Mouse (Mus musculus) spleen, postnatal 14 days (tissue): ENCODE measurements around the gene Kctd14.
"Not testable (repeated sequence)": the region's sequence is repeated elsewhere in the genome, so short reads cannot be mapped to it uniquely, and the experiment has no call there.

Experiments
- DNase-seq, 2 experiments: peaks; one replicate each; pipeline ENCODE4 v3.0.0; 2021 to 2022; ENCODE audit warnings: low spot score in 2 of 2

Gene Kctd14

DNA sequence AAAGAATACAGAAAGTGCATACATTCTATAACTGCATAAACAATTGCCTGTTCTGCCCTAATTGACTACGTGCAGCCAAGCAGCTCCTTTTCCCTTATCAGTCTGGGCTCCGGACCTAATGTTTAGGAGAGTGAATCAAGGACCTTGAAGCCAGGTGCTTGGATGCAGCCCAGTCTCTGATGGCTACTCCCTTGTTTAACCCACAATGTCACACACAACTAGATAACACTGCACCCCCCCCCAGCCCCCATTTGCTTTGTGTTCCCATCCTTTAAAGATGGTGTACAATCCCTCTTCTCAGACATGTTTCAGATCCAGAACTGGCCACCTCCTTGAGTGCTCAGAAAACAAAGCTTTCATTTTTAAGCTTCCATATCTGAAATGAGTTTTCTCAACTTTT lies at the start of gene Kctd14:
Gene Kctd14, plus strand, starts transcription at position 301 of the 400 bp plus-strand sequence.
- DNase-seq, result not testable (repeated sequence)

DNA sequence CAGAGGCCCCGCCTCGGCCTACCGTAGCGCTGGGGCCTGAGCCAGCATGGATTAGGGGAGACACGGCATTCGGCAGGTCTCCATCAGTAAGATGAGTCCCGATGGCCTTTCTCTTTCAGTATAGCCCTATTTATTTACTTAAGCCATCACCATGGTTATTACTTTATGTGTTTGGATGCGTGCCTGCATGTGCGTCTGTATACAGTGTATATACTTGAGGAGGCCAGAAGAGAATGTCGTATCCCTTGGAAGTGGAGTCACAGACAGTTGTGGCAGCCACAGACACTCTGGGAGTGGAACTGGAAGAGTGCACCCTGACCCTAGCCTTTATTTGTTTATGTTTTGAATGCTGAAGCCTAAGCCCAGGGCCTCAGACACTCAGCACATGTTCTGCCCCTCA lies 44.0 kb upstream of the Kctd14 start:
- no peak for DNase-seq

DNA sequence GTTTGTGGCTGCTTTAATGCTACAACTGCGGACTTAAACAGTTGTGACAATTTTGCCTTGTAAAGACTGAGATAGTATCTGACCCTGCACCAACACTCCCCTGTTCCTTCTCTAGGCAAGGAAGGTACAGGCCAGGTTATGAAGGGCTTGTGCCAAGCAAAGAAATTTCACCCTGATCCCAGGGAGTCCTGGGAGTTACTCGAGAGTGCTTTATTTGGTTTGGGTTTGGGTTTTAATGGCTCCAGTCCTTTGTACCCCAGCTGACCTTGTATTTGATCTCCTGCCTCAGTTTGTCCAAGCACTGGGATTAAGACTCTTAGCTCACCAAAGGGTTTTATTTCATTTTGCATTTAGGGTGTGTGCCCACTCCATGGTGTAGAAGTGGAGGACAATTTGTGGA lies 40.0 kb upstream of the Kctd14 start:
- DNase-seq, result no peak

DNA sequence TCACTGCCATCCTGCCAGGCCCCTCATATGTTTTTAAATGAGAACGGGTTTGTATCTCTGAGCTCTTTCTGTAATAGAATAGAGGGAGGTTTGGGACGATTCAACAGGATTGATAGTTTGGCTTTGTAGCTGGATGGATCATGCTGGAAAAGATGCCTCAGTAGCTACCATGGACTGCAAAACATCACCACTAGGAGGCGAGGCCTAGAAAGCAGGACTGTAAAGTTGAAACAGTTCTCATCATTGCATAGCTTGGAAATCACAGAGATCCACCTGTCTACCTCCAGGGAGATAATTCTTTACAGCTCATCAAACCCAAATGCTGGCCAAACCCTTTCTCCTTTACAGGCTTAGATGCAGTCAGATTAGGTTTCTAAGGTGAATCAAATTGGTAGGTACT lies 39.5 kb upstream of the Kctd14 start:
- no peak for DNase-seq

DNA sequence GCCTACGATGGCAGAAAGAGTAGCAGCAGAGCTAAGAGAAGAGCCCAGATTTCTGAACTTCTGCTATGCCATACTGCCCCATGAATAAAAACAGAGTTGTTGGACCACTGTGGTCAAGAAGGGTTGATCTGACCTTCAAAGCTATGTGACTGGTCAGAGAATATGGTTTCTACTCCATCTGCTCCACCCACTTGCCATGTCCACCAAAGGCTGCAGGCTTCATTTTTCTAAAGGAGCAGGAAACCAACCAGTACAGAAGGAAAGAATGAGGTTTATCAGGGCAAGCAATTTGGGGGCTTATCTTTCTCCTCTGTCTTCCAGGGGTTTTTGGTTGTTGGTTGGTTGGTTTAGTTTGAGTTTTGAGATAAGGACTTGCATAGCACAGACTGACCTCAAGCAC lies 37.1 kb upstream of the Kctd14 start:
- DNase-seq, result no peak

DNA sequence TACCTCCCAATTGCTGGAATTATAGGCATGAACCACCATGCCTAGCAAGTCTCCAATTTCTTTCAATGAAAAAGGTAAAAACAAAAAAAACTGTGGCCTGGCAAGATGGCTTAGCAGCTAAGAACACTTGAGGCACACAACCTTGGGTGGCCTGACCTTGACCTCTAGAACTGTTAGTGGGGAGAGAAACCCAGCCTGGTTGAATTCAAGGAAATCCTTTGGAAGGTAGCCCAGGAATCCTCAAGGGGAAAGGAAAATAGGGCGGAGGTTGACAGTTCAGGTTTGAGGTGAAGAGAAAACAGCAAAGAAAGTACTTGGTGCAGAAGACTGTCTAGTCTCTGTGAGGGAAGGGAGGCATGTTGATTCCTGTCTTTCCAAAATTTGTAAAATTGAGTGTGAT lies 36.7 kb upstream of the Kctd14 start:
- no peak for DNase-seq

DNA sequence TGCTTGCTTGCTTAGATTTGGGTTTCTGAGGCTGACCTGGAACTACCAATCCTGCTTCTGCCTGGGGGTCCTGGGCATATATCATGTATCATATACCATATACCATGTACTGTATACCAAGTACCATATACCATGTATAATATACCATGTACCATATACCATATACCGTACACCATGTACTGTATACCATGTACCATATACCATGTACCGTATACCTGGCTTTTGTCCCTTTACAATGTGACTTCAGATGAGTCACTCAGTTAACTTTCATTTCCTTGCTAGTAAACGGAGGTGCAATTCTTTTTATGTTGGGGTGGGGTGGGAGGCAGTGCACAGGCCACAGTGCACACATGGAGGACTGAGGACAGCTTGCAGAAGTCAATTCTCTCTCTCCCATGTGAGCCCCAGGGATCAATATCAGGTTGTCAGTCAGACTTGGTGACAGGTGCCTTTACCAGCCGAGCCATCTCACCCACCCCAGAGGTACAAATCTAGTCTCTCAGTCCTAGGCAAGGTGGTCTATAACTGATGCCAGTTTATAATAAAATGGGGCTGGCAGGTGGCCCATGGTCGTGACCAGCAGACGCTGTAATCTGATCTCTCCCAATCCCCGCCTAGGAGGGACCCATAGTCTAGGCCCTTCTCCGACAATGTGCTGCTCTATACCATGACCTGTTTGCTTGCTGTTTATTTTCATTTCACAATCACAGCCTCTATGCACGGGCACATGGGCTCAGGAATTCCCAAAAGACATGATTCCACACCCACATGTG lies 36.0 kb upstream of the Kctd14 start:
- DNase-seq, result no peak

DNA sequence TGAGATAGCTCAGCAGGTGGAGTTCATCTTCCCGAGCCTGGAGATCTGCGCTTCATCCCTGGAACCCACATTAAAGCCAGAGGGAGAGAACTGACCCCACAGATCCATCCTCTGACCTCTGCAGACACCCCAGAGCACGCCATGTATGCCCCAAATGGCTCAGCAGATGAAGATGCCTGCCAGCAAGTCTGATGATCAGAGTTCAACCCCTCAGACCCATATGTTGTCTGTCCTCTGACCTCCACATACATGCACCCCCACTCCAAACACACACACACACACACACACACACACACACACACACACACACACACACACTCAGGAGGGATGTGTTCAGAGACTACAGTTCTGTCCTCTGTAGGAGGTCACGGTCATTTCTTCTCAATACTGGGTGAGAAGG lies 34.6 kb upstream of the Kctd14 start:
- DNase-seq, result no peak

DNA sequence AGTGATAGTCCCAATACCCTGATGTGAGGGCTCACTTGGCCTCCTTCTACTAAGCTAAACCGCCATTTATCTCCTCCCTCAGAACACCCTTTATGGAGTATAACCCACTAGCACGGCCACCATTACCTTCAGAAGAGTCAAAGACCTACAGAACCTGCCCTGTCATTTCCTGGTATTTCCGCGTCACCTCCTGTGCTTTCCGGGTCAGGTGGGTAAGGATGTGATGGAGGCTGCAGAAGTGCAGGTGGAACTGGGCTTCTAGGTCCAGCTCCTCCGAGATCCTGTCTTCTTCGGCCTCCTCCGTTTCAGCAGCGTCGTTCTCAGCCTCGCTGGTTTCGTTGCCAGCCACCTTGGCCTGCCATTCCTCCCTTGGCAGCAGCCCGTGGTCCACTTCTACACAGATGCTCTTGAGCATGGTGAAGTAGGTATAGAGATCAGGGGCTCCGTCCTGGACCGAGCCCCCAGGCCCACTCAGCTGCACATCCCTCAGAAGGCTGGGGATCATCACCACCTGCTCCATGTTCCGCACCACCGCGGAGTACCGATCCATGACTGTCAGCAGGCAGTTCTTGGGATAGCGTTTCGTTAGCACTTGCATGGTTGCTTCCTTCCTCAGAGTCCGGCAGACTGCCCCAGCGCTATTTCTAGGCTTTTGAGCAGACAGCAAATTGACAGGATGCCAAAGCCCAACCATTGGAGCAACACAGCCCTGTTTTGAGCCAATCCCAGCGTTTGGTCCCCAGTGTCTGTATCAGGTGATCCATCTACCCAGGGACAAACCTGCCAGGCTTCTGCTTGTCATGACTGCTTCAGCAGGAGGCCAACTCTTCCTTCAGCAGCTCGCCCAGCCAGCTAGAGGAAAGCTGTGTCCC lies 34.0 kb upstream of the Kctd14 start, which contains the start of gene Thrsp:
Gene Thrsp, minus strand, starts transcription at position 825 of the 872 bp plus-strand sequence.
- no peak for DNase-seq

DNA sequence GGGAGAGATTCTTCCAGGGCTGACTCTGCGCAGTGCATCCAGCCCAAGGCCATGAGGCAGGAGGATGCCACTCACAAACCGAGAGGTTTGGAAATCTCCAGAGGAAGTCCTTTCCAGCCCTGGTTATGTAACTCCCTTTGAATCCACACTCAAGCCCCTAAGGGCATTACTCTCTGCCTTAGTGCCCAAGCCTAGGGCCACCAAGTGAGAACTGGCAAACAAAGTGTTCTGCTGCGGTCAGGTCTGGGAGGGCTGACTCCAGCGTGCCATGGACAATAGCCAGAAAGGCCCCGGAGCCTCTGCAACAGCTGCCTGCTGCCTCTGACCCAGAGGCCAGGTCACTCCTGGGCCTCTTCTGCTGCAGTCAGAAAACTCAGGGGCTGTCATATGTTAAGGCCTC lies 32.4 kb upstream of the Kctd14 start:
- no peak for DNase-seq

DNA sequence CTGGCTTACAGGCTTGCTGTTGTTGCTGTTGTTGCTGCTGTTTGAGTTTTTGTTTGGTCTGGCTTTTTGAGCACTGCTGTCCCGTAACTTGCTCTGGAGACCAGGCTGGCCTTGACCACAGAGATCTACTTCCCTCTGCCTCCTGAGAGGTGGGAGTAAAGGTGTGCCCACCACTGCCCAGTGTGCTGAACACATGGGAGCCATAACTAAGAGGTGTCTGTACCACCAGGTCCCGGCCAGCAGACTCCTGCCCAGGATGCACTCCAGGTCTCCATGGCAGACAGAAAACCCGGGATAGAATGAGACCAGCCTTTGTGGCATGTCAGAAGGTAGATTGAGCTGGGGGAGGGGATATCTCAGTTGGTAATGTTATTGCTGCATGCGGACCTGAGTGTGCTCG lies 32.0 kb upstream of the Kctd14 start:
- DNase-seq, result no peak

DNA sequence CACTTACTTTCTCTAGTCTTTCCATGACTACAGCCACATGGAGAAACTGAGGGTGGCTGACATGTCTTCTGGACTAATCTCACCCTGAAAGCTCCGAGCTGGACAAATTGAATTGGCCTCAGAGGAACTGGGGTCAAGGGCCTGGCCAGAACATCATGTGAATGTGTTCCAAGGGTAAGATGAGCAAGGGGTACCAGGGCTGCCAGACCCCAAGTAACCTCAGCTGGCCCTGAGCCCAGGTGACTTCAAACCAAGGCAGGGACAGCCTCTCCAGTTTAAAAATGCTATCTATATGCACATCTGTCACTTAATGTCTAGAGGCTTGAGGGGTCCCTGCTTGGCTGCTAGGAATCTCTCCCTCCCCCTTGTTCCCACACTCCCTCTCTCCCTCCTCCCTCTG lies 30.7 kb upstream of the Kctd14 start:
- no peak for DNase-seq

DNA sequence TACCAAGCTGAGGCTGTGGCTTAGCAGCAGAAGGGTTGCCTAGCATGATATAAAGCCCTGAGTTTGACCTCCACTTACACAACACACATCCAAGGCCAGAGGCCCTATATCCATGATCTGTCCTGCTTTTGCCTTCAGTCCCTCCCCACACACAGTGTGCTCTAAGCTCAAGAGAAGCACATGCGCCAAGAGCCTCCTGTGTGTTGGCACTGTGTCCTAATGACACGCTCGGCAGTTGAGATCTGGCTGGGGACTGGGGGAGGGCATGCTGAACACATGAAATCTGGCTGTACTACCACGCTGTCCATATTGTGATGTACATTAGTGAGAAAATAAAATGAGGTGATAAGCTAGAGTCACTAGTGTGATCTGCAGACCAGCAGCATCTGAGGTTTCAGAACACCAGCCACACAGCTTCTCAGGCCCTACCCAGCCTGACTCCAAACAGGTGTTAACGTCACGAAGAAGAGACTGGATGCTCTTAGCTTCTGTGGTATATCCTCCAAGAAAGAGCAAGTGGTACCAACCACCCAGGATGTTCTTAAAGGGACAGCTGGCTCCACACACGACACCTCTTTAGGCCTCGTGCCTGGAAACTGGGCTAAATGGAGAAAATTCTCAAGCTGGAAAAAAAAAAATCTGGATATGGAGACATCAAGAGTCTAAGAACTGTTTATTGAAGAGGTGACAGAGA lies 30.0 kb upstream of the Kctd14 start:
- DNase-seq, result no peak

DNA sequence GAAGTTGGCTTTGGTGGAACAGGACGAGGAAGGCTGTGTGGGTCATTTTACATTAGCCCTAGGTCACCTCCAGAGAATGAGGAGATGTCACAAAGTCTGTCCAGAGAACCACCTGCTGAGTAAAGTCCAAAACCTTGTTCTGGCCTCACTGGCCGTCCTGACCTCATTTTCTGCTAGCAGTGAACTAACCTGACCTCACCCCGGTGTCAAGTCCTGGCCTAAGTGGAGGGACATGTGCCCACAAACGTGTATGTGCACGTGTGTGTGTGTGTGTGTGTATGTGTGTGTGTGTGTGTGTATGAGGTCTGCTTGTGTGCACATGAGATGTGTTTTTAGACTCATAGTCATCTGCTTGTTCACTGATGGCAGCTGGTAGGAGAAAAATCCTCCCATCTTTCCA lies 27.4 kb upstream of the Kctd14 start:
- DNase-seq, result no peak

DNA sequence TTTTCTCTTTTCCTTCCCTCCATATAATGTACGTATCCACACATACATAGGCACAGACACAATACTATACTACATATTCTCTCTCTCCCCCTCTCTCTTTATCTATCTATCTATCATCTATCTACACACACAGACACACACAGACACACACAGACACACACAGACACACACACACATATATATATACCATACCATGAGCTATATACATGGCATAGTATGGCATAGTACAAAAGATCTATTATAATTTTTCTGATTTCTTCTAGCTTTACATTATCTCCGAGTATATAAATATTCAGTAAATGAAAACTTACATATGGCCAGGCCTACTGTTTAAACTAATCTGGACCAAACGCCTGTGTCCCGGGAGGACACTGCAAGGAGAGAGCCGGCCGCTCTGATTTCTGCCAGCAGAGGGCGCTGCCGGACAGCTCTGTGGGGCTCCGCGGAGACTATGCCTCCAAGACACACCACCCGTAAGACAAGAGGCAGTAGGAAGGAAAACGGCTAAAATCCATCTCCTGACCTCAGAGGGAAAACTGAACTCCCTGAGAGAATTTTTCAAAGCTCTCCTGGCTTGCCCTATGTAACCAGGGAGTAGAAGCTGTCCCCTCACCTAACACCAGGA lies 26.4 kb upstream of the Kctd14 start:
- peak; percentile 77 to 90 for DNase-seq

DNA sequence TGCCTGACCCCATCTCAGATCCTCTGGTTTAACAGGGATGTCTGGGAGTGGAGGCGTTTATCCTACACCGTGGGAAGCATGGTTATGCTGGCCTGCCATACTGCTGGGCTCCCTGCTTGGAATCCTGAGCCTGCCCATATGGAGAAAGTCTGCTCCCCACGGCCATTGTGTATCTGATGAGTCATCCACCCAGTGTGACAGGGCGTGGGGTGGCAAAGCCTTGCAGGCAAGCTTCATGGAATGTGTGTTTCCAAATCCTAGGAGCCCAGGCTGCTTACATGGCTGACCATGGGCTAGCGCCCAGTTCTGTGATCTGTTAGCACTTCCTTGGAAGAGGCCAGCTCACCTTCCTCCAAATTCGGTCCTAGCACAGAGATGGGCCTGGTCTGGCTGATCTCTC lies 24.6 kb upstream of the Kctd14 start:
- no peak for DNase-seq

DNA sequence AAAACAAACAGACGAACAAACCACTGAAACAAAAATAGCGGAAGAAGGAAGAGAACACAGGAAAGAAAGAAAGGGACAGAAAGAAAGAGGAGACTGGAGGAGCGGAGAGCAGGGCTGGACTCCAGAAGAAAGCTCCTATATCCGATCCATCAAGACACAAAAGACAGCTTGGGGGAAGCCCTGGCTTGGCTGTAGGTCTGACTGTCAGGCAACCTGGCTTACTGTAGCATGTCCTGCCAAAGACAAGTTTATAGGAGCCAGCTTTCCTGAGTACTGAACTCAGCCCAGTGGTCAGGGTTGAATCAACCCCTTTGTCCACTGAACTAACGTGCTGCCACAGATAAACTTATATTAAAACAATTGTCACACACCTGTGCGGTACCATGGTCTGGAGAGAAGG lies 23.8 kb upstream of the Kctd14 start:
- no peak for DNase-seq

DNA sequence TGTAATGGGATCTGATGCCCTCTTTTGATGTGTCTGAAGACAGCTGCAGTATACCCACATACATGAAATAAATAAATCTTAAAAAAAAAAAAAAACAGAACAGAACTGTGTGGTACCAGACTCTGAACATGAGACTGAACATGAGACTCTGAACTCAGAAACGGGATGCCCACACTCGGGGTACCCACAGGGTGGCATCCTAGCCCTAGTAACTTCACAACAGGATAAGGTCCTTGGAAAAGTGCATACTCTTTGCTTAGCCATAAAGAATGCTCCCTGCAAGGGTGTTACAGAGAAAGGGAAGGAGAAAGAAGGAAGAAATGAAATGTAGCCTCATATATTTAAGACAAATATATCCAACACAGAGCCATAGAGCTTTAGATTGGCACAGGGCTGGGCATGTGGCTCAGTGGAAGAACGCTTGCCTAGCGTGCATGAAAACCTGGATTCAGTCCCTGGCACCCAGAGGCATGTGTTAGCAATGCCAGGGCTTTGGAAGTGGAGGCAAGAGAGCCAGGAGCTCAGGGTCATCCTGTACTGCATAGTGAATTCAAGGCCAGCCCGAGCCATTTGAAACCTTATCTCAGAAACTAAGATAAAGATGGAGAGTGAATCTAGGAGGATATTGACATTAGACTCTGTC lies 23.2 kb upstream of the Kctd14 start:
- no peak for DNase-seq

DNA sequence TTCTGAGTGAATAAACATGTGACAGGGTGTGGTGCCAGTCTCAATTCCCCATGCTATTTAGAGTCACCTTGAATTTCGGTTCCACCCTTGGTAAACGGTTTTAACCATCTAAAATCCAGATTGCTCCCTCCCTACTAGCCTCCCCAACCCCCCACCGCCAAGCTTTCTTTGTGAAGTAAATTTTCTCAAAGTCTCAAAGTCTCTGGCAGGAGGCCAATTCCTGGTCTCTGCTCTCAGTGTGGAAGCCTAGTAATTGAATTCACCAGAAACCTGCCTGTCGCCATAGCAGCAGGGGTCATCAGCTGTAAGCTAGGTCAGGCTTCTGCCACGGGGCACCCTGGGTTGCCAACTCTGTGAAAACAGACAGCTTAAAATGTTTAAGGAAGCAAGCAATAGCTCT lies 21.4 kb upstream of the Kctd14 start:
- peak in 1 of 2 experiments; percentile 29 for DNase-seq

DNA sequence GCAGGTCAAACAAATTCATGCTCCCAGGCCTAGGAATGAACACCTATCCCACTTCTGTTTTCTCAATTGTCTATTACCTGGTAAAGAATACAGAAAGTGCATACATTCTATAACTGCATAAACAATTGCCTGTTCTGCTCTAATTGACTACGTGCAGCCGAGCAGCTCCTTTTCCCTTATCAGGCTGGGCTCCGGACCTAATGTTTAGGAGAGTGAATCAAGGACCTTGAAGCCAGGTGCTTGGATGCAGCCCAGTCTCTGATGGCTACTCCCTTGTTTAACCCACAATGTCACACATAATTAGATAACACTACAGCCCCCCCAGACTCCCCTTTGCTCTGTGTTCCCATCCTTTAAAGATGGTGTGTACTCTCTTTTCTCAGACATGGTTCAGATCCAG lies 17.6 kb upstream of the Kctd14 start:
- DNase-seq, result not testable (repeated sequence)

DNA sequence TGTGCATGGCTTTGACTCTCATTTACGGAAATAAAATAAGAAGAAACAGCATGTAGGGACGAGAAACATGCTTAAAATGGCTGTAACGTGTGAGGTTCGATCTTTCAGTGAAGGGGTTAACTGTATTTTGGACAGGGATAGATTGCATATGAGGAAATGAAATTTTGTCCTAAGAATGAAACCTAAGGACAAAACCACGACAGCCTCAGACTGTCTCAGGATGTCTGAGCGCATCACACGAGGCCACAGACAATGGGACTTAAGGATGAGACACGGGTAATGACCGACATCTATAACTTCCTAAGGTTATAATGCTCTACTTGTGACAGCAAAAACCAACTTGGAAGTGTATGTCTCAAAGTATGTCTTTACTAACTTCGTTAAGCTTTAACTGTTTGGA lies 16.6 kb upstream of the Kctd14 start:
- no peak for DNase-seq
